Mouse (Mus musculus) adrenal gland, postnatal 10 days (tissue): Measurements from ENCODE around the gene Atxn10. TPM values are rescaled to one million over a fixed set of nuclear protein-coding genes. Genes with fewer than 3 reads are reported as not detected.

ENCODE experiments used
- DNase-seq: peaks from one replicate; pipeline ENCODE4 v3.0.0; 2021; ENCODE audit warnings: mixed read lengths
- total RNA-seq, 2 experiments: library from RNA; stranded (reverse); gene quantifications; 2 replicates each; pipeline ENCODE4 v1.2.3; 2021

The Atxn10 gene
- total RNA-seq, 2 experiments from 2014 or later = 107 to 110 TPM

DNA sequence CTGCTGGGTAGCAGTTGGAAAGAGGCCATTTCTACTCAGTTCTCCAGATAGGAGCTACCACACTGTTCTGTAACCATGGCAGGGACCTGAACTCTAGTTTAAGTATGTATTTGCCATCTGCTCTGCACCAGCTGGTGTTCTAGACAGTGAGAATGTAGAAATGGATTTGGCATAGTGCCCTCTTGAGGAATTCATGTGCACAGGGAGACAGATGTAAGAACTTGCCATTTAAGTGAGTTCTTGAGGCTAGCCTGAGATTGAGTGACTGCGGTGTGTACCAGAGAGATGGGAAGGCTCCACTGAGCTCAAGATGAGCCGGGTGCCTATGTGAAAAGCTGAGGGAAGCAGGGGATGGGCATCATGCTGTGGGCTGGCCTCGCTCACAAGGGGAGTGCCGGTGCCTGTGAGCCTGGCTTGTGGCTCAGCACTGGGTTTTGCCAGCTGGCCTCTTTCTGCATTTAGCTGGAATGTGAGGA lies 67.2 kb downstream of the Atxn10 start:
- no peak for DNase-seq

DNA sequence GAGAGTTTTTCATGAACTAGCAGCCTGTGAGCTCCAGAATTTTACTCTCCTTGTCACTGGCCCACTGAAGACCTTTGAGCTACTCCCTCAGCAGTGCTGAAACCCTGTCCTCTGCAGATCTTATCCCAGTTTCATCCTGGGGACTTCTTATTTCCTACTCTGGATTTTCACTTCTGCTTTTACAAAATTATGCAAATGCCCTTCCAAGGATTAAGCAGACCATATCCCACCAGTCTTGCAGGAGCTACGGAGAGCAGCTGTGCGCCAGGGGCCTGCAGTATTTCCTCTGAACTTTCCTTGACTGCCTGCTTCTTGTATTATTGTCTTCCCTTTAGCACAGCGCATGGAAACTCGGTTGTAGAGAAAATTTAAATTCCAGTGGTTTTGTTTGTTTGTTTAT lies 68.7 kb downstream of the Atxn10 start:
- no peak for DNase-seq

DNA sequence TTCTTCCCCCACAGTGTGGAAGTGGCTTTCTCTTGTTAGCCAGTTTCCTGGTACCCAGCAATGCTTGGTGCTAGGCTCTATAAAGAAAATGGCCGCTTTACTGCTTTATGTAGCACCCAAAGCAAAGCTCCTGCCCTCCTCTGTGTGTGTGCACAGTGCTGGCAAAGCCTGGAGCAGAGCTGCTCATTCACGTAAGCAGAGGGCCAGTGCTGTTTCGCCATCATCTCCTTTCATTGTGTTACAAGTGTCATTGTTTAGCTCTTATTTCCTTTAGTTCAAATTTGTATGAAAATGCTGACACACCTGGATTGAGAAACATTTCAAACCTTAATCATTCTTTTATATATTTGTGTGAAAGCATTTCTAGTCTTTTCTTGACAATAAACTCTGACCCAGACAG lies 69.5 kb downstream of the Atxn10 start:
- no peak for DNase-seq

DNA sequence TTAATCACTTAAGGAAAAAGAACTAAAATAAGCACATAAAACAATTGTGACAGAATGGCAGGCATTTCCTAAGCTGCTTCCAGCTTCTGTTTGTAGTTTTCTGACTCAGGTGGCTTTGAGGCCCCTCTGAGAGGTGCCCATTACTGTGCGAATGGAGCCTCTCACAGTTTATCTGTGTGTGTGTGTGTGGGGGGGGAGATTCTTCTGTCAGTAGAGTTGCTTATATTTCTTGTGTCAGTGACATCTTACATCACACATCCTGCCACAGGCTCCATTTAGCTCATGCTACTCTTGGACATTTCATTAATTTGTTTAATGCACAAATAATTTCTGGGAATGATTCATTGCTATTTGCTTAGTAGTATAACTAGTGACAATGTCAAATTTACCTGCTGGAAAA lies 70.8 kb downstream of the Atxn10 start:
- DNase-seq = no peak

GRCm38 (mm10) chr15:85407342-85407741 lies 71.3 kb downstream of the Atxn10 start:
- no peak for DNase-seq

GRCm38 (mm10) chr15:85408790-85409189 lies 72.7 kb downstream of the Atxn10 start:
- DNase-seq = no peak

DNA sequence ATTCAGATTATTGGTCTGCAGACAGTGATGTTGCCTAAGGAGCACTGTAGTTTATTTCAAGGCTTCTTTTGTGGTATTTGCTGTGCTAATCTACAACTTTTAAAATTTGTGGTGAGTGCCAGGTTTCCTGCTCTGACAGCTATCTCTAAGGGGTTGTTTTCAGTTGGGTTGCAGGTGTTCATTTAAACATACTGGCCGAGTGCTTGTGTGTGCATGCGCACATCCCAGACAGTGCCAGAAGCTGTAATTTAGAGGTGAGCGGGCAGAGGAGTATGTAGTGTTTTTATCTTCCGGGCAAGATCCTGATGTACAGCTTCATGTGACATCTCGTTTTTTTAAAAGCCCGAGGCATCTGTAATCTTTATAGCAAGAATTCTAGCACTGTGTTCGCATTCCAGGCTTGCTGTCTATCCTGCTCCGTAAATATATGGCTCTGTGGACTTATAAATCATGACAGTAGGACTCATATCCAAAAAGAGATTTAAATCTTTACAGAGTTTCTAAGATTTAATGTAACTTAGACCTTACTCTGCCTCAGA lies 73.3 kb downstream of the Atxn10 start:
- DNase-seq = no peak

- DNase-seq = no peak
Measured at GRCm38 (mm10) chr15:85409836-85410235, 73.8 kb downstream of the Atxn10 start.

GRCm38 (mm10) chr15:85414620-85415019 lies 78.6 kb downstream of the Atxn10 start:
- DNase-seq = no peak

DNA sequence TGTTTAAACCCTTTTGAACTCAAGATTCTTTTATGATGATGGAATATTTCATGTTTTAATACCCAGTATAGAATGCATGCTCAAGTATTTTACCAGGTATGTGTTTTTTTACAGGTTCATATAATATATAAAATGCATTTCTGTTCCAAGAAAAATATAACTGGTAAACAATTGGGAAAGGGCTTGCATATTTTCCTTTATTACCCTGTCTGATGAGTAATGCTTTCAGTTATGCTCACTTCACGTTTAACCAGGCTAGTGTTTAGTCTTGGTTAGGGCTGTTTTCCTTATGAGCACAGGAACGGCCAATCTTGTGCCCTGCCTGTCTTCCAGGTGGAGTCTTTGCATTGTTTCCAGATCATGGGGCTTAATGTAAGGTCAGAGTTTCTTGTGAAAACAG lies 84.6 kb downstream of the Atxn10 start:
- no peak for DNase-seq

DNA sequence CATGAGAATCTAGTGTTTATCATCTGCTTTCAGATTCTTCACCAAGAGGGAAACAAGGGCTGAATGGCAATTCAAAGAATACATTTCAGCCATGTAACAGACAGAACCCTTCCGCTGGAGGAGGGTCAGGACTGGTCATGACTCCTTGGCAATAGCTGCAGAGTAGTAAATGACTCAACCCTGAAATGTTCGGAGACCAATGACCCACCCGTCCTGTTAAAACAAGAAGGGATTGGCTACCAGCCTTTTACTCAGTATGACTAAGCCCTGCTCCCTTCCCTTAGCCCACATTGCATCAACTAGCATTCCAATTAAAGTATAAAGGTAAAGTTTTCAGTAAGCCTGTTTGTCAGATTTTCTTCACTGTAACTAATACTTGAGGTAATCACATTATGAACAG lies 88.2 kb downstream of the Atxn10 start:
- peak; percentile 39 for DNase-seq

GRCm38 (mm10) chr15:85428140-85428539 lies 92.1 kb downstream of the Atxn10 start:
- no peak for DNase-seq

GRCm38 (mm10) chr15:85442568-85442967 lies 106.5 kb downstream of the Atxn10 start:
- DNase-seq = no peak

- DNase-seq = no peak
Measured at GRCm38 (mm10) chr15:85446652-85447051, 110.6 kb downstream of the Atxn10 start.

GRCm38 (mm10) chr15:85456891-85457290 lies 120.8 kb downstream of the Atxn10 start:
- DNase-seq = no peak

DNA sequence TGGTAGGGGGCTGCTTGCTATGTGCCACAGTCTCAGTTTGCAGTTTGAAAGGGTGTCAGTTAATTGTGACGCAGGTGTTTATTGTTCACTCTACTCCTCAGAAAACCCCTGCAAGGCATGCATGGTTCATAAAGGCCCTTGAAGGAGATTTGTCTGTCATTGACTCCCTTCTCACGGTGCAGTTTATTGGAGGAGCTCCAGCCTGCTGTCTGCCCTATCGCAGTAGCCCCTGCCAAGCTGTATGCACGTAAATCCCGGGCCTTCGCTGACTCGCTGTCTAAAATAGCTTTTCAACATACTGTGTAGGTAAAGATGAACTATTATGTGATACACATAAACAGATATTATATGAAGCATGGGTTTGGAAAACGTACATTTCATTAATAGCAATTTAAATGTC lies 121.8 kb downstream of the Atxn10 start:
- DNase-seq = no peak

DNA sequence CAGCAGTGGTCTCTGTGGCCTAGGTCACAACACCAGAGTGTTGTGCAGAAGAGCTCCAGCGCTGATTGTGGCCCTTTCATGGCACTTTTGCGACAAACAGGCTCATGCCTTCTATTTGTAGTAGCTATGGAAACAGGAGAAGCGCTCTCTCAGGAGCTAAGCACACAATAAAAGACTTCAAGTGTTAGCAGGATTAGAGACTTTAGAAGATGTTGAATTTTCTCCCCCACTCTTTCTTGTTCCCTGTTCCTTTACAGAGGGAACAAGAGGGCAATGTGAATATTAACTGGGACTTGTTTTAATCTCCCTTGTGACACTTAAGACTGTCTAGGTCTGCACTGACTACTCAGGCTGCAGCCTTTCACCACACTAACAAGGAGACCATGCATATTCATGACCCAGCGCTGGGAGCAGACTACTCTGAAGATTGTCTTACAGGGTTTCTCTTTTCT lies 122.6 kb downstream of the Atxn10 start:
- DNase-seq = no peak

- no peak for DNase-seq
Measured at GRCm38 (mm10) chr15:85461541-85461940, 125.5 kb downstream of the Atxn10 start.

- no peak for DNase-seq
Measured at GRCm38 (mm10) chr15:85462138-85462537, 126.1 kb downstream of the Atxn10 start.

DNA sequence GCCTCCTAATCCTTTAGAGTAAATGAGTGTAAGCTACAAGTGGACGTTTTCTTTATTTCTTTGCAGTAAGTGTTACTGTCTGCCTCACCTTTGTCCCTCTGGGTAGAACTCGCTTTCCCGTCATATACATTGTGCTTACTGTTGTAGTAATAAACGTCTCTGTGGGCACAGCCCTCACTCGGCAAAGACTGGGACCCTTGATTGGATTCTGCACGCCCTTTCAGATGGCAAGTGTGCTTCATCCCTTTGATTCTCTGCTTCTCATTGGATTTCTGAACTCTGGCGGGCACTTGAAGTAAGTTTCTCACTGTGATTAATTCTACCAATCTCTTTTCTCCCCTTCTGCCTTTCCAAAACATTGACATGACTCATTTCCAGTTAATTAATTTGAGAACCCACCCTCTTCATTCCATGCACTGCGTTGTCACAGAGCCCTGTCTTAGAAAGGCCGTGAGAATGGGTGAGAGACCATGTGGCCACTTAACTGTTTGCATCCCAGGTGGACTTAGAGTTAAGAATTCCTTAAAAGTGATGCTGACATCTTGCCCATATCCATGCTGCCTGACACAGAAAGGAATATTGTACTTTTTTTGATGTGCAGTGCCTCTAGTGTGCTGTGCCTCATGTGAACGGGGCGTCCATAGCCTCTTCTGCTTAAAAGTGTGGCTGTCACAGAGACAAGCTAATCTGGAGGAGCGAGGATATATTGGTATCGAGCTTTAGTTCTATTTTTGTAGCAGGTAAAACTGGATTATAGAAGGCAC lies 127.2 kb downstream of the Atxn10 start:
- DNase-seq = no peak

GRCm38 (mm10) chr15:85464190-85464589 lies 128.1 kb downstream of the Atxn10 start:
- no peak for DNase-seq

DNA sequence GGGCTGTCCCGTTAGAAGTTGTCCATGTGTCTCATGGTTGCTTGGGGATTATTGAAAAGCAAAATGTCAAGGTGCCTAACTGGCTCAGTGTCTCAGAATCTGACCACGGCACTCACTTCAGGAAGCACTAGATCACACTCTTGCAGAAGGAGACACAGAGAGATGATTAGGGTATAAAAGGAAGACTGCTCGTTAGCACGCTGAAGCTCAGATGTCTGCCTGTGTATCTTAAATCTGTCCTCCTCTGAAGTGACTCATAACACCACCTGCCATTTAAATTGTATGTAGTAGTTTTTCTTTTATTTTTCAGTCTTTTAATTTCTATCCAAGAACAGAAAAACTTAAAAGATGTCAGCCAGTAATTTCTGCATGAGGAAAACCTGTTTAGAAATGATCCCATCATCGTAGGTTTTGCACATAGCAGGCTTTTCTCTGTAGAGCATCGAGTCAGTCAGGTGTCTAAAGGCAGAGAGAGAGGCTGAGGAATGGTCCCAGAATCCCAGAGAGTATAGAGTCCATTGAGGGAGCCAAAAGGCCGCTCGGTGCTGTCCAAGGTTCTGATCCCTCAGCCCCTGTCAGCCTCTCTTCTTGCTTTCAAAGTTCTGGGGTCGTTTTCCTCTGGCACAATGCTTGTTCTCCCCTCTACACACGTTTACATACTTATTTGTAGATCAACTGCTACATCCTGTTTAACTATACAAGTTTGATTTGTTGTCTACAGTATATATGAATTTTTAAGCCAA lies 128.9 kb downstream of the Atxn10 start:
- peak; percentile 37 for DNase-seq

- DNase-seq = no peak
Measured at GRCm38 (mm10) chr15:85466456-85467067, 130.5 kb downstream of the Atxn10 start.
